8 mouse cellular contexts compared by ENCODE assay signal in genomic region chr8:13550718-13551573, GRCm38 (mm10). TPM values are rescaled to one million over a fixed set of nuclear protein-coding genes. Genes with fewer than 3 reads are reported as not detected.
DNase-seq lines count a peak whose midpoint lies in the region; ATAC-seq and TF ChIP-seq lines count a peak whose summit lies in the region.

No protein-coding gene starts in this region.

- no peak overlapping the region for H3K4me2 ChIP-seq in forebrain, embryonic 11.5 days (ENCODE audit: low read depth, low read length, severe bottlenecking)
- no peak overlapping the region for H3K4me2 ChIP-seq in heart, embryonic 16.5 days (ENCODE audit: low read depth, low read length)
- H3K4me2 ChIP-seq in liver, embryonic 13.5 days, result no peak overlapping the region
- no peak overlapping the region for H3K4me2 ChIP-seq in neural tube, embryonic 11.5 days (ENCODE audit: low read depth)
- H3K4me2 ChIP-seq in stomach, embryonic 16.5 days (ENCODE audit: low read depth, low read length), result no peak overlapping the region

- no peaks in the 10 kb centered on the region for H3K36me3 ChIP-seq in forebrain, embryonic 11.5 days (ENCODE audit: control insufficient read depth, insufficient read depth, low read length)
- no peaks in the 10 kb centered on the region for H3K36me3 ChIP-seq in heart, embryonic 16.5 days (ENCODE audit: control insufficient read depth, insufficient read depth)
- no peaks in the 10 kb centered on the region for H3K36me3 ChIP-seq in liver, embryonic 13.5 days
- H3K36me3 ChIP-seq in neural tube, embryonic 11.5 days (ENCODE audit: control insufficient read depth, insufficient read depth, low read length), result no peaks in the 10 kb centered on the region
- H3K36me3 ChIP-seq in stomach, embryonic 16.5 days (ENCODE audit: control insufficient read depth, insufficient read depth, low read length), result no peaks in the 10 kb centered on the region

- no peak overlapping the region for H3K9ac ChIP-seq in forebrain, embryonic 11.5 days (ENCODE audit: low read length)
- no peak overlapping the region for H3K9ac ChIP-seq in heart, embryonic 16.5 days (ENCODE audit: low read length)
- H3K9ac ChIP-seq in liver, embryonic 13.5 days, result no peak overlapping the region
- no peak overlapping the region for H3K9ac ChIP-seq in neural tube, embryonic 11.5 days (ENCODE audit: low read length)
- H3K9ac ChIP-seq in stomach, embryonic 16.5 days (ENCODE audit: low read length), result no peak overlapping the region

- TF ChIP-seq POLR2A in brain, embryonic 14.5 days (IDR thresholded peaks at IDR 0.05; ENCODE audit: borderline replicate concordance, extremely low read depth, insufficient read depth, insufficient read length, poor library complexity, severe bottlenecking), result no peak

- H3K4me3 ChIP-seq in forebrain, embryonic 11.5 days (ENCODE audit: low read depth, low read length), result no peak overlapping the region
- no peak overlapping the region for H3K4me3 ChIP-seq in heart, embryonic 16.5 days (ENCODE audit: low read length)
- H3K4me3 ChIP-seq in liver, embryonic 13.5 days (replicated peaks), result no peak overlapping the region
- no peak overlapping the region for H3K4me3 ChIP-seq in neural tube, embryonic 11.5 days (ENCODE audit: low read depth, low read length)
- H3K4me3 ChIP-seq in stomach, embryonic 16.5 days (replicated peaks; ENCODE audit: low read length), result no peak overlapping the region

- peak; percentile 75 for DNase-seq in CD4-positive helper T cell, adult 2 months (ENCODE audit: low read depth, low spot score)
- peak; percentile 96 for DNase-seq in brain, embryonic 14.5 days (ENCODE audit: low read depth)
- DNase-seq in forebrain, embryonic 11.5 days (ENCODE audit: low spot score), result peak; percentile 90
- DNase-seq in kidney, postnatal 25 days, result peak; percentile 95 to 96
- peak; percentile 45 for DNase-seq in liver, embryonic 13.5 days
- peak; percentile 86 for DNase-seq in neural tube, embryonic 11.5 days (ENCODE audit: low spot score)

- TF ChIP-seq CTCF in brain, embryonic 14.5 days (IDR thresholded peaks at IDR 0.05; ENCODE audit: borderline replicate concordance, extremely low read depth, insufficient read depth, insufficient read length), result peak; percentile 89

- no peaks in the 10 kb centered on the region for H3K9me3 ChIP-seq in forebrain, embryonic 11.5 days (ENCODE audit: control insufficient read depth, low read length)
- H3K9me3 ChIP-seq in heart, embryonic 16.5 days (replicated peaks; ENCODE audit: control insufficient read depth, low read length), result no peaks in the 10 kb centered on the region
- no peaks in the 10 kb centered on the region for H3K9me3 ChIP-seq in liver, embryonic 13.5 days (replicated peaks)
- no peaks in the 10 kb centered on the region for H3K9me3 ChIP-seq in neural tube, embryonic 11.5 days (ENCODE audit: control insufficient read depth, low read length)
- no peaks in the 10 kb centered on the region for H3K9me3 ChIP-seq in stomach, embryonic 16.5 days (replicated peaks; ENCODE audit: control insufficient read depth, low read length)

- WGBS in forebrain, embryonic 11.5 days, result 59% methylated on average over 9 of the region's 9 CpGs
- WGBS in heart, embryonic 16.5 days, result 53% methylated on average over 9 of the region's 9 CpGs
- 50% methylated on average over 9 of the region's 9 CpGs for WGBS in liver, embryonic 13.5 days (ENCODE audit: insufficient replicate concordance)
- WGBS in neural tube, embryonic 11.5 days, result 58% methylated on average over 9 of the region's 9 CpGs
- 56% methylated on average over 9 of the region's 9 CpGs for WGBS in stomach, embryonic 16.5 days

- H3K27me3 ChIP-seq in forebrain, embryonic 11.5 days (ENCODE audit: control insufficient read depth, insufficient read depth, low read length), result no peaks in the 10 kb centered on the region
- no peaks in the 10 kb centered on the region for H3K27me3 ChIP-seq in heart, embryonic 16.5 days (ENCODE audit: control insufficient read depth, insufficient read depth, low read length)
- no peaks in the 10 kb centered on the region for H3K27me3 ChIP-seq in liver, embryonic 13.5 days
- H3K27me3 ChIP-seq in neural tube, embryonic 11.5 days (ENCODE audit: control insufficient read depth, insufficient read depth, low read length), result no peaks in the 10 kb centered on the region
- H3K27me3 ChIP-seq in stomach, embryonic 16.5 days (ENCODE audit: control insufficient read depth, insufficient read depth, low read length), result no peaks in the 10 kb centered on the region

- H3K4me1 ChIP-seq in forebrain, embryonic 11.5 days (replicated peaks; ENCODE audit: control insufficient read depth, insufficient read depth, low read length), result no peaks in the 10 kb centered on the region
- H3K4me1 ChIP-seq in heart, embryonic 16.5 days (ENCODE audit: control insufficient read depth, insufficient read depth, low read length), result peaks cover 14% of the 10 kb centered on the region
- no peaks in the 10 kb centered on the region for H3K4me1 ChIP-seq in liver, embryonic 13.5 days (replicated peaks)
- no peaks in the 10 kb centered on the region for H3K4me1 ChIP-seq in neural tube, embryonic 11.5 days (ENCODE audit: control insufficient read depth, insufficient read depth, low read length)
- H3K4me1 ChIP-seq in stomach, embryonic 16.5 days (ENCODE audit: control insufficient read depth, insufficient read depth, low read length), result peaks cover 15% of the 10 kb centered on the region; the same call in 1 of the 2 replicates

- H3K27ac ChIP-seq in forebrain, embryonic 11.5 days (ENCODE audit: low read depth, low read length), result no peak overlapping the region
- H3K27ac ChIP-seq in heart, embryonic 16.5 days (ENCODE audit: low read length), result no peak overlapping the region
- H3K27ac ChIP-seq in liver, embryonic 13.5 days, result no peak overlapping the region
- H3K27ac ChIP-seq in neural tube, embryonic 11.5 days (ENCODE audit: low read depth, low read length), result no peak overlapping the region
- H3K27ac ChIP-seq in stomach, embryonic 16.5 days (ENCODE audit: low read length), result no peak overlapping the region

- peak; percentile 90 for ATAC-seq in forebrain, embryonic 11.5 days (replicated peaks; ENCODE audit: low FRiP score)
- ATAC-seq in heart, embryonic 16.5 days (replicated peaks; ENCODE audit: extremely low read depth, insufficient read depth, low FRiP score), result peak; percentile 81
- peak; percentile 74 for ATAC-seq in liver, embryonic 13.5 days (ENCODE audit: low read depth)
- ATAC-seq in neural tube, embryonic 11.5 days (ENCODE audit: insufficient read depth, low FRiP score, low TSS enrichment), result peak; percentile 86
- peak; percentile 88 for ATAC-seq in stomach, embryonic 16.5 days (ENCODE audit: insufficient read depth, low FRiP score)

RNA-seq across cellular contexts. Expression of gene 1700029H14Rik, which starts 11.3 kb away (rescaled TPM):
- polyA plus RNA-seq in brain, embryonic 14.5 days (2012; rRNA removed), result not detected in 2 replicates
- polyA plus RNA-seq in forebrain, embryonic 11.5 days (2014; fragmentation: Nextera tagmentation; extraction: Ambion mirVana), result not detected in 2 replicates
- not detected in 2 replicates for polyA plus RNA-seq in heart, embryonic 16.5 days (2015; fragmentation: Nextera tagmentation; extraction: Ambion mirVana)
- not detected in 2 replicates for polyA plus RNA-seq in liver, embryonic 13.5 days (2015; fragmentation: Nextera tagmentation; extraction: Ambion mirVana)
- not detected in 2 replicates for polyA plus RNA-seq in neural tube, embryonic 11.5 days (2014; fragmentation: Nextera tagmentation; extraction: Ambion mirVana)
- polyA plus RNA-seq in stomach, embryonic 16.5 days (2015; fragmentation: Nextera tagmentation; extraction: Ambion mirVana), result not detected in 2 replicates

RNA-seq across cellular contexts. Expression of gene Gas6, which starts 56.7 kb away (rescaled TPM):
- 25.8 and 36.6 TPM in 2 replicates for polyA plus RNA-seq in brain, embryonic 14.5 days (2012; rRNA removed)
- polyA plus RNA-seq in forebrain, embryonic 11.5 days (2014; fragmentation: Nextera tagmentation; extraction: Ambion mirVana), result 9.8 and 10.5 TPM in 2 replicates
- polyA plus RNA-seq in heart, embryonic 16.5 days (2015; fragmentation: Nextera tagmentation; extraction: Ambion mirVana), result 268 and 275 TPM in 2 replicates
- polyA plus RNA-seq in liver, embryonic 13.5 days (2015; fragmentation: Nextera tagmentation; extraction: Ambion mirVana), result 4.1 and 4.7 TPM in 2 replicates
- 6.5 and 6.7 TPM in 2 replicates for polyA plus RNA-seq in neural tube, embryonic 11.5 days (2014; fragmentation: Nextera tagmentation; extraction: Ambion mirVana)
- 151 and 162 TPM in 2 replicates for polyA plus RNA-seq in stomach, embryonic 16.5 days (2015; fragmentation: Nextera tagmentation; extraction: Ambion mirVana)

Comparison
In these comparisons a context has a peak if more than half of its experiments do, and no peak if none do; other contexts are left out.
1. DNase-seq: peak in every context shown above with its lines; median percentile 96 in brain, embryonic 14.5 days; 96 in kidney, postnatal 25 days; 90 in forebrain, embryonic 11.5 days; 86 in neural tube, embryonic 11.5 days; 75 in CD4-positive helper T cell, adult 2 months; 45 in liver, embryonic 13.5 days.